Mouse (Mus musculus) intestine, postnatal 0 days (tissue): ENCODE results near the gene Chil1. TPM values are rescaled to one million over a fixed set of nuclear protein-coding genes. Genes with fewer than 3 reads are reported as not detected.

Experiments
- ATAC-seq: fragments of 200-750 bp; cut with Nextera tagmentation; 2 replicates; pipeline ENCODE4 v1.8.0; 2017; ENCODE audit warnings: mild to moderate bottlenecking, moderate TSS enrichment, moderate library complexity
- H3K27ac ChIP-seq: fragments of 300-500 bp; sonication (generic); 2 replicates; pipeline ENCODE4 v1.5.1; 2014; ENCODE audit warnings: mild to moderate bottlenecking, low read depth, low read length, moderate library complexity
- H3K27me3 ChIP-seq: fragments of 300-500 bp; sonication (generic); replicated peaks from 2 replicates; pipeline ENCODE4 v1.6.1; 2014; ENCODE audit warnings: low read length, mixed read lengths; ENCODE audit not compliant: control insufficient read depth, insufficient read depth
- H3K36me3 ChIP-seq: fragments of 300-500 bp; sonication (generic); 2 replicates; pipeline ENCODE4 v1.6.1; 2014; ENCODE audit warnings: mild to moderate bottlenecking, moderate library complexity; ENCODE audit not compliant: control insufficient read depth, insufficient read depth
- H3K4me1 ChIP-seq: fragments of 300-500 bp; sonication (generic); replicated peaks from 2 replicates; pipeline ENCODE4 v1.6.1; 2014; ENCODE audit warnings: antibody characterized with exemption, low read length, mixed read lengths; ENCODE audit not compliant: control insufficient read depth, insufficient read depth
- H3K4me2 ChIP-seq: fragments of 300-500 bp; sonication (generic); replicated peaks from 2 replicates; pipeline ENCODE4 v1.6.1; 2014; ENCODE audit warnings: low read depth, mild to moderate bottlenecking, moderate library complexity
- H3K4me3 ChIP-seq: fragments of 300-500 bp; sonication (generic); 2 replicates; pipeline ENCODE4 v1.5.1; 2014; ENCODE audit warnings: low read depth, low read length
- H3K9ac ChIP-seq: fragments of 300-500 bp; sonication (generic); 2 replicates; pipeline ENCODE4 v1.6.1; 2014; ENCODE audit warnings: mild to moderate bottlenecking, low read depth, low read length
- H3K9me3 ChIP-seq: fragments of 300-500 bp; sonication (generic); 2 replicates; pipeline ENCODE4 v1.6.1; 2016; ENCODE audit warnings: mixed run types; ENCODE audit not compliant: control insufficient read depth
- CTCF ChIP-seq: sonication (generic); IDR thresholded peaks from 2 replicates; pipeline ENCODE4 v1.5.1; 2016; ENCODE audit warnings: low read depth, mild to moderate bottlenecking, control low read depth, antibody characterized with exemption, moderate library complexity
- WGBS: fragments of 180-500 bp; shearing (Covaris S2); extraction: QIAGEN DNeasy Blood & Tissue Kit; methylation state at CpG from one replicate; pipeline ENCODE4 v1.1.7; 2014; 5-methylcytosine and 5-hydroxymethylcytosine counted together
- polyA plus RNA-seq: library from polyadenylated mRNA; unstranded; fragments of >200 nt; fragmentation: Nextera tagmentation; extraction: Ambion mirVana; gene quantifications from 2 replicates; pipeline ENCODE4 v1.2.1, GENCODE M21; 2015

The Chil1 gene
- polyA plus RNA-seq, 1 experiment from 2014 or later = 0.99 TPM

DNA sequence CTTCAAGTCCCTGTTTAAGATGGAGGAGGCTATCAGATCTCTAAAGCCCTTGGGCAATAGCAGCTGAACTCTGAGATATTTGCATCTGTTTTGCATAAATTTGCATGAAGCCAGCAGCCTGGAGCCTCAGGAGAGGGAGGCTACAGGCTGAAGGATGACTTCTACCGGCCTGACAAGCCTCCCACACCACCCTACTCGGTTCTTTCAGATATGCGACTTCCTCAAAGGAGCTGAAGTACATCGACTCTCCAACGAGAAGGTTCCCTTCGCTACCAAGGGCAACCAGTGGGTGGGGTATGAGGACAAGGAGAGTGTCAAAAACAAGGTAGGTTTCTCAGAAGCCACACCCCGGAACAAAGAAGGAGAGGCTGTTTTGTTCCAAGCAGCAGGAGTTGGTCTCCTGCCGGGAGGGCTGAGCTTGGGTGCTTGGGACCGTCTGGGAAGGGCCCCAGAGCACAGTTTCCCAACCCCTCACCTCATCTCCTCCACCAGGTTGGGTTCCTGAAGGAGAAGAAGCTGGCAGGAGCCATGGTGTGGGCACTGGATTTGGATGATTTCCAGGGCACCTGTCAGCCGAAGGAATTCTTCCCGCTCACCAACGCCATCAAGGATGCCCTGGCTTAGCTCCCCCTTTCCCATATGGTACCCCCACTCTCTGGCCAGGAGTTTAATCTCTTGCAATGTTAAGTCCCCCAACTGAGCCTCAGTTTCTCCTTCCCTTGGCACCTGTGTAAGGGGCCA lies 7.2 kb downstream of the Chil1 start:
- H3K9ac ChIP-seq = no peak overlapping the region
- no peaks in the 10 kb centered on the region for H3K9me3 ChIP-seq
- no peaks in the 10 kb centered on the region for H3K27me3 ChIP-seq
- no peak overlapping the region for H3K4me3 ChIP-seq
- no peaks in the 10 kb centered on the region for H3K4me1 ChIP-seq
- no peak overlapping the region for H3K27ac ChIP-seq
- 0 out of 2 replicates have a peak overlapping the region, but pooled peaks have one; percentile 3 for H3K4me2 ChIP-seq
- peak; percentile 32 for ATAC-seq
- no peaks in the 10 kb centered on the region for H3K36me3 ChIP-seq
- WGBS = 20% methylated on average over 12 of the region's 12 CpGs
- peak; percentile 61 for TF ChIP-seq CTCF

DNA sequence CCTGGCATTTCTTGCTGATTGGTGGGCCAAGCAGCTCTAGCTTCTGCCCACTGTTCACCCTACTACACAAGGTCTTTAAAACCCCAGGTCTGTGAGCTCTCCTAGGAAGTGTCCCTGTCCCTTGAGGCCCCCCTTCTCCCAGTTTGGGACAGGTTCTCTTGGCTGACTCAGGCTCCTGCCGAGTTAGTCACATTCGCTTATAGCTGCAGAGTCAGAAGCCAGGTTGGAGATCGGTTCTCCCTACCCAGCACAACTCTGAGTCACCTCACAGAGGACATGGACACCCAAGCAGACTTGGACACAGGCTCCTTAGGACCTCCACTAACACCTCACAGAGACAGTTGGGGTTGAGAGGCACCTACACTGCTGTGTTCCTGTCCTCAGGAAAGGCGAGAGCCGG lies 9.2 kb downstream of the Chil1 start:
- whole genome bisulfite sequencing = 93% methylated on average over 5 of the region's 5 CpGs
- no peak overlapping the region for H3K4me2 ChIP-seq
- H3K9me3 ChIP-seq = no peaks in the 10 kb centered on the region
- H3K36me3 ChIP-seq = no peaks in the 10 kb centered on the region
- ATAC-seq = no peak
- H3K4me3 ChIP-seq = no peak overlapping the region
- no peak for TF ChIP-seq CTCF
- H3K27ac ChIP-seq = no peak overlapping the region
- H3K27me3 ChIP-seq = no peaks in the 10 kb centered on the region
- H3K9ac ChIP-seq = no peak overlapping the region
- H3K4me1 ChIP-seq = peaks cover 6% of the 10 kb centered on the region; the same call in 1 of the 2 replicates

DNA sequence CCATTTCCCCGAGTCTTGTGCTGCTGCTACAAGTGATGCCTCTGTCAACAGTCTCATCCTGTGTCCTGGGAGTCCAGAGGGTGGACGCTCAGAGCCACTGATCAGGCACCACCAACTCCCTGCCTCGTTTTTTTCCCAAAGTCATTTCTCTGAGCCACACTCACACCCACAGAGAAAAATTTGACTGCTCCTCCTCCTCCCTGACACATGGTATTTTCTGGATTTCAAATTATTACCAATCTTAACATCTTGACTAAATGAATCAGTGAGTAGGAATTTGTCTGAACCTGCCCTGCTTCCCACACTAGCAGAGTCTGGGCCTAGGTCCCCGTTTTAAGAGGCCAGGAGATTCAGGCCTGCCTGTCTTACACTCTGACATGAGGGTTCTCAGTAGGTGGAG lies 10.0 kb downstream of the Chil1 start:
- Histone ChIP-seq H3K4me2 (no peak overlapping the region), H3K9ac (no peak overlapping the region), H3K9me3 (no peaks in the 10 kb centered on the region), H3K27ac (no peak overlapping the region), H3K36me3 (no peaks in the 10 kb centered on the region), H3K4me3 (no peak overlapping the region), H3K27me3 (no peaks in the 10 kb centered on the region), H3K4me1 (peaks cover 6% of the 10 kb centered on the region; the same call in 1 of the 2 replicates)
- WGBS = 58% methylated on average over 4 of the region's 4 CpGs
- no peak for ATAC-seq
- no peak for TF ChIP-seq CTCF

DNA sequence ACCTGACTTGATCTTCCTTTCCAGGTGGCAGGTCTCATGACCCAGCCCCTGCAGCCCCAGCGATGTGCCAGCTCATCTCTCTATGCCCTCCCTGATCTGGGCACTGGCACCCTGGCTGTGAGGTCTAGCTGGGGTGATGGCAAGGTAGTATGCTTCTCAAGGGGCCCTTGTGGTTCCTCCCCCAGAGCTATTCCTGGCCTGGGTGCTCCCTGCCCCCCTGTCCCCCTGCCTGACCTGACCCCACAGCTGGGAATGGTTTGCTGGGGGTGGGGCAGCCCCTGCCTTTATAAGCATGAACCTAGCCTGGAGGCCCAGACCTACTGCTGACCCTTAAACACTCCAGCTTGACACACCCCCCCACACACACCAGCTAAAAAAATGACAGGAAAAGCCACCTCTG lies 11.2 kb downstream of the Chil1 start, which contains the start of gene Mybph:
Gene Mybph (plus strand): TSS at position 323 of the 400 bp plus-strand sequence.
- TF ChIP-seq CTCF = no peak
- Histone ChIP-seq H3K27ac (no peak within 1 kb of the TSS), H3K4me2 (no peak within 1 kb of the TSS), H3K4me1 (peaks cover 6% of the 10 kb centered on the region; the same call in 1 of the 2 replicates), H3K9ac (no peak within 1 kb of the TSS), H3K36me3 (no peaks in the 10 kb centered on the region), H3K4me3 (no peak within 1 kb of the TSS), H3K9me3 (no peaks in the 10 kb centered on the region), H3K27me3 (no peaks in the 10 kb centered on the region)
- ATAC-seq = no peak
- 74% methylated on average over 1 of the region's 1 CpGs for WGBS

DNA sequence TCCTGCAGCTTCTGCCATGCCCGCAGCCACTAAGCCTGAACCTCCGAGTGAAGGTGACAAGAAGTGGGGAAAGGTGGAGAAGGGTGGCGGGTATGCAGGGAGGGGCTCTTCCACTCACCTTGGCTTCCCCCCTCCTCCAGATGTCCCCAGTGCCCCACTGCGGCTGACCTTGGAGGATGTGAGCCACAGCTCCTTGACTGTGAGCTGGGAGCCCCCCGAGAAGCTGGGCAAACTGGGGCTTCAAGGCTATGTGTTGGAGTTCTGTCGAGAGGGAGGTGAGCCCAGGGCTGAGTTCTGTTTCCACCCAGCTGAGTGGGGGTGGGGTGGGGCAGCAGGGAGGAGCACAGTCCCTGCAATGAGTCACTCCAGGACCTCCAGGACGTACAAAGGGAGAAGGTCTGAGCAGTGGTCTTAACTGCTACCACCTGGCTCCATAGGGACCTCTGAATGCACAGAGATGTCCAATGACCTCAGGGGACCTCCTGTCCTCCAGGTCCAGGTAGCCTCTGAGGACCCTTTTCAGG lies 11.8 kb downstream of the Chil1 start:
- Histone ChIP-seq H3K4me1 (peaks cover 6% of the 10 kb centered on the region; the same call in 1 of the 2 replicates), H3K27ac (no peak overlapping the region), H3K27me3 (no peaks in the 10 kb centered on the region), H3K4me3 (no peak overlapping the region), H3K9ac (no peak overlapping the region), H3K36me3 (no peaks in the 10 kb centered on the region), H3K9me3 (no peaks in the 10 kb centered on the region), H3K4me2 (no peak overlapping the region)
- 58% methylated on average over 7 of the region's 7 CpGs for WGBS
- no peak for TF ChIP-seq CTCF
- no peak for ATAC-seq

DNA sequence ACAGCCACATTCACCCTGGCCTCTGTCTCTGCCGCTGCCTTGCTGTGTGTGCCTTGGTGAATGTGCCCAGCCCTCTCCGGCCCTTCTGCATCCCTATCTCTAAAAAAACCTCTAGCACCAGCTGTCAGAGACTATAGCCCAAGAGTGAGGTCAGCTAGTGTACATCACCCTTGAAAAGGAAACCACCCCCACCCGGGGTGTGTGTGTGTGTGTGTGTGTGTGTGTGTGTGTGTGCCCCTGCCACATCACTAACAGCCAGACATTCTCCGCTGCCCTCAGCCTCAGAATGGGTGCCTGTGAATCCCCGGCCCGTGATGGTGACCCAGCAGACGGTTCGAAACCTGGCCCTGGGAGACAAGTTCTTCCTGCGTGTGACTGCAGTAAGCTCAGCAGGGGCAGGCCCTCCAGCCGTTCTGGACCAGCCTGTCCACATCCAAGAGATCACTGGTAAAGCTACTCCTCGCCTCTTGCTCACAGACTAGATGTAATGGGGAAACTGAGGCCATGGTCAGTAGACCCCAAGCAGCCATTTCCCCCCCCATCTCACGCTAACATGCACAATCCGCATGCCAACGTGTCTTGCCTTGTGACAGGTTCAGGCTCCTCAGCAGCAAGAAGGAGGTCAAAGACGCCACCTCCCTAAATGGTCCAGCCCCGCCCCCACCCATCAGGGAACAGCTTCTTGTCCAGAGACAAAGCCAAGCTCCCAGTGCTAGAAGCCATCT lies 12.5 kb downstream of the Chil1 start:
- Histone ChIP-seq H3K4me1 (peaks cover 6% of the 10 kb centered on the region; the same call in 1 of the 2 replicates), H3K9ac (no peak overlapping the region), H3K9me3 (no peaks in the 10 kb centered on the region), H3K36me3 (no peaks in the 10 kb centered on the region), H3K27ac (no peak overlapping the region), H3K4me3 (no peak overlapping the region), H3K4me2 (no peak overlapping the region), H3K27me3 (no peaks in the 10 kb centered on the region)
- 79% methylated on average over 16 of the region's 16 CpGs for WGBS
- ATAC-seq = no peak
- TF ChIP-seq CTCF = no peak
